Mouse (Mus musculus) kidney, postnatal 0 days (tissue): ENCODE data around the gene Lrmda. TPM values are rescaled to one million over a fixed set of nuclear protein-coding genes. Genes with fewer than 3 reads are reported as not detected.

Source experiments
- ATAC-seq: fragments of 200-750 bp; cut with Nextera tagmentation; replicated peaks from 2 replicates; pipeline ENCODE4 v1.8.0; 2017; ENCODE audit warnings: low read depth, moderate number of reproducible peaks, moderate TSS enrichment, moderate library complexity; ENCODE audit not compliant: low FRiP score
- DNase-seq: peaks from one replicate; pipeline ENCODE4 v3.0.0-alpha.2; 2016; ENCODE audit warnings: low spot score
- H3K27ac ChIP-seq: fragments of 300-500 bp; sonication (generic); 2 replicates; pipeline ENCODE4 v1.5.1; 2014; ENCODE audit warnings: mild to moderate bottlenecking
- H3K27me3 ChIP-seq: fragments of 300-500 bp; sonication (generic); 2 replicates; pipeline ENCODE4 v1.6.1; 2014; ENCODE audit warnings: low read length, mixed read lengths; ENCODE audit not compliant: insufficient read depth
- H3K36me3 ChIP-seq: fragments of 300-500 bp; sonication (generic); 2 replicates; pipeline ENCODE4 v1.6.1; 2014; ENCODE audit warnings: low read length, mixed read lengths; ENCODE audit not compliant: insufficient read depth
- H3K4me1 ChIP-seq: fragments of 300-500 bp; sonication (generic); replicated peaks from 2 replicates; pipeline ENCODE4 v1.6.1; 2014; ENCODE audit warnings: antibody characterized with exemption, low read length, mixed read lengths; ENCODE audit not compliant: insufficient read depth
- H3K4me2 ChIP-seq: fragments of 300-500 bp; sonication (generic); 2 replicates; pipeline ENCODE4 v1.6.1; 2014; ENCODE audit warnings: mild to moderate bottlenecking, low read length, moderate library complexity, mixed read lengths
- H3K4me3 ChIP-seq: fragments of 300-500 bp; sonication (generic); replicated peaks from 2 replicates; pipeline ENCODE4 v1.5.1; 2014; ENCODE audit warnings: low read depth, low read length
- H3K9ac ChIP-seq: fragments of 300-500 bp; sonication (generic); 2 replicates; pipeline ENCODE4 v1.6.1; 2014; ENCODE audit warnings: low read depth, low read length
- H3K9me3 ChIP-seq: fragments of 300-500 bp; sonication (generic); replicated peaks from 2 replicates; pipeline ENCODE4 v1.6.1; 2016; ENCODE audit warnings: low read length, inconsistent platforms, mixed read lengths
- CTCF ChIP-seq: IDR thresholded peaks from 2 replicates; pipeline ENCODE4 v1.5.1; 2016; ENCODE audit warnings: antibody characterized with exemption, low read depth, mild to moderate bottlenecking, moderate library complexity
- WGBS: fragments of 180-500 bp; shearing (Covaris S2); extraction: QIAGEN DNeasy Blood & Tissue Kit; methylation state at CpG from one replicate; pipeline ENCODE4 v1.1.7; 2014; 5-methylcytosine and 5-hydroxymethylcytosine counted together
- polyA plus RNA-seq: library from polyadenylated mRNA; unstranded; fragments of >200 nt; fragmentation: Nextera tagmentation; extraction: Ambion mirVana; gene quantifications from 2 replicates; pipeline ENCODE4 v1.2.1, GENCODE M21; 2015

The Lrmda gene
- 0.83 and 1.3 TPM in 2 replicates for polyA plus RNA-seq

DNA sequence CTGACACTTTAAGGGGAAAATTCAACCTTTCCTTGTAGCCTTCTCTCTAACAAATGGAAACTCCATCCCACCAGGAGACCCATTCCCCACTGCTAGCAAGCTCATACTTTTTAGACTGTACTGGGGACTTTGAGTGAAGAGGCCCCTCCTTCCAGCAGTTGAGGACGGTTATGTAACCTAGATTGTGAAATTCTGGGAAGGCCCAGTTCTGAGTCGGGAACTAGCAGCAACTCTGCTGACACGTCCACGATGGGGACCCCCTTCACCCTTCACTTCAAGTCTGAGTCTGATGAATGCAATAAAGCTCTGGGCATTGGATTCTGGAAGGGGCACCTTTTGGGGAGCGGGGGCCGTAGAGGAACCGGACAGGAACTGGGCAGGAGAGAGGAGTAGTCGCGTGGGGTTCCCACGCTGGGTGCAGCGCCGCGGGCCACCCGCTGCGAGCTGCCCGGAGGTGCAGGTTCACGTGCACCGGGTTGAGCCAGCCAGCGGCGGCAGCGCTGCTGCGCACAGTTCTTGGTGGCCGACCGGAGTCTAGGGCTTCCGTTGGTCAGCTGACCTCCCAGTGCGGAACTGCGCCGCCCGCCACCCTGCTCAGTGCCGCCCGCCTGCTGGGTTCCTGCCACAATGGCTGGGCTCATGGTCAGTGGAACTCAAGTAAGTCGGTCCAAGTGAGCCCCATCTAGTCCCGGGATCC lies at the start of gene Lrmda:
TSS of gene Lrmda (plus strand) at position 461 of the 697 bp plus-strand sequence.
- peak; percentile 92 for ATAC-seq

DNA sequence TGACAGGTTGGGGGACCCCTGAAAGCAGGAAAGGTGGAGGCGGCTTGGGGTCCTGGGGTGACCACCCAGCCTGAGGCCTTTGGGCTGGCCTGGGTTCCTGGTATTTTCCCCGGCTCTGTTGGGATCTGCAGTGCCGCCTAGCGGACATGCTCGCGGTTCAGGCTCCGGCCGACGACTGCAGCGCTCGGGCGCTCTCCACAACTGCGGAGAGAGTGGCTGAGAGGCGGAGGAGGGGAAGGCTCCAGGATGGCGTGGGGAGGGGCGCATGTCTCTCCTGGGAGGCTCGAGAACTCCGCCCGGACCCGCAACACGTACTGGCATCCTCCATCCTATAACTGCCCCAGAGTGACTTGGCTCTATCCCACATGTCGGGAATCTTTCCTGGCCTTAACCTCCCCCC lies 38.0 kb upstream of the Lrmda start:
- peaks cover 10% of the 10 kb centered on the region; the same call in 1 of the 2 replicates for H3K4me1 ChIP-seq
- under 1% methylated on average over 17 of the region's 22 CpGs for WGBS
- DNase-seq (peak; percentile 95), ATAC-seq (peak; percentile 76)
- peak overlapping the region; percentile 91 for H3K27ac ChIP-seq
- peak overlapping the region; percentile 32; the same call in 1 of the 2 replicates for H3K9ac ChIP-seq
- TF ChIP-seq CTCF = peak; percentile 90
- no peaks in the 10 kb centered on the region for H3K27me3 ChIP-seq
- H3K36me3 ChIP-seq = peaks cover 11% of the 10 kb centered on the region
- H3K4me2 ChIP-seq = peak overlapping the region; percentile 89
- H3K9me3 ChIP-seq = no peaks in the 10 kb centered on the region
- no peak overlapping the region for H3K4me3 ChIP-seq

More for the DNA sequence above, at the start of gene Lrmda:
- Histone ChIP-seq H3K4me3 (peak within 1 kb of the TSS; percentile 35), H3K9me3 (no peaks in the 10 kb centered on the region), H3K27me3 (no peaks in the 10 kb centered on the region), H3K27ac (no peak within 1 kb of the TSS), H3K4me2 (peak within 1 kb of the TSS; percentile 82), H3K9ac (peak within 1 kb of the TSS; percentile 53), H3K36me3 (no peaks in the 10 kb centered on the region), H3K4me1 (peaks cover 5% of the 10 kb centered on the region; the same call in 1 of the 2 replicates)
- peak; percentile 20; the same call in 1 of the 2 replicates for TF ChIP-seq CTCF
- peak; percentile 66 for DNase-seq
- 2% methylated on average over 33 of the region's 33 CpGs for WGBS

- peaks cover 10% of the 10 kb centered on the region; the same call in 1 of the 2 replicates for H3K4me1 ChIP-seq
- no peak for TF ChIP-seq CTCF
- no peaks in the 10 kb centered on the region for H3K27me3 ChIP-seq
- peak overlapping the region; percentile 89 for H3K4me2 ChIP-seq
- ATAC-seq = no peak
- peak overlapping the region; percentile 91 for H3K27ac ChIP-seq
- DNase-seq = peak; percentile 55
- peaks cover 11% of the 10 kb centered on the region for H3K36me3 ChIP-seq
- 27% methylated on average over 14 of the region's 14 CpGs for WGBS
- peak overlapping the region; percentile 67 for H3K4me3 ChIP-seq
- peak overlapping the region; percentile 85 for H3K9ac ChIP-seq
- no peaks in the 10 kb centered on the region for H3K9me3 ChIP-seq
Observed at GRCm38 (mm10) chr14:21982096-21982591, 37.4 kb upstream of the Lrmda start.

DNA sequence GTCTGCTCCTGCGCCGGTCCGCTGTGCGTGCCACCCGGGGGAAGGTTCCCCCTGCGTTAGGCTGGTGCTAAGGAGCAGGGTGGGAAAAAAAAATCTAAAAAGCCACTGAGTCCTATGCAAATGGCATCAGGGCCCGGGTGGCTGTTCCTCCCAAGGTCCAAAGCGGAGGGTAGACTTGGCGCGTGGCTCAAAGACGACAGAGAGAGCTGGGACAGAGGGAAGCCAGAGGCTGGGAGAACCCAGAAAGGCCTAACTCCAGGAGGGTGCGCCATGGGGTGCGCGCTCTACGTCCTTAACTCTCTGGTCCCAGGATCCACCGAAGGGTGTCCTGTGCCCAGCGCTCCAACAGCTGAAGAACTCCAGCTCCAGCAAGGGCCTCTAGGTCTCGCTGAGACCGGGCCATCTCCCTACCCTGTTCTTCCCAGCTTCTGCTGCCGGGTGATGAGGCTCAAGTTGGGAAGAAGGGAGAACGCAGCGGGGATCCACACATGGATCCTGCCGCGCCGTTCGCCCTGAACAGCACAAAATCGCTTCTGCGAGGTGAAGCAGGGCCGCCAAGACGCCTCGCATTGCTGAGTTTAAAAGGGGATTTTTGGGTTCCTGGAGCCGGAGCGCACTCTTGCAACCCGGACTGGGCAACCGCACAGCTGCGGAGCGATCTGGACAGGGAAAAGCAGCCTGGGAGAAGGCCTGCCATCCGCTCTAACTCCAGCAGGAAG lies 36.8 kb upstream of the Lrmda start:
- Histone ChIP-seq H3K9ac (peak overlapping the region; percentile 85), H3K4me3 (peak overlapping the region; percentile 67), H3K9me3 (no peaks in the 10 kb centered on the region), H3K27ac (peak overlapping the region; percentile 91), H3K27me3 (no peaks in the 10 kb centered on the region), H3K4me2 (peak overlapping the region; percentile 89), H3K4me1 (peaks cover 10% of the 10 kb centered on the region; the same call in 1 of the 2 replicates), H3K36me3 (peaks cover 11% of the 10 kb centered on the region)
- ATAC-seq (no peak), DNase-seq (peak; percentile 71)
- TF ChIP-seq CTCF = no peak
- WGBS = 3% methylated on average over 38 of the region's 38 CpGs

DNA sequence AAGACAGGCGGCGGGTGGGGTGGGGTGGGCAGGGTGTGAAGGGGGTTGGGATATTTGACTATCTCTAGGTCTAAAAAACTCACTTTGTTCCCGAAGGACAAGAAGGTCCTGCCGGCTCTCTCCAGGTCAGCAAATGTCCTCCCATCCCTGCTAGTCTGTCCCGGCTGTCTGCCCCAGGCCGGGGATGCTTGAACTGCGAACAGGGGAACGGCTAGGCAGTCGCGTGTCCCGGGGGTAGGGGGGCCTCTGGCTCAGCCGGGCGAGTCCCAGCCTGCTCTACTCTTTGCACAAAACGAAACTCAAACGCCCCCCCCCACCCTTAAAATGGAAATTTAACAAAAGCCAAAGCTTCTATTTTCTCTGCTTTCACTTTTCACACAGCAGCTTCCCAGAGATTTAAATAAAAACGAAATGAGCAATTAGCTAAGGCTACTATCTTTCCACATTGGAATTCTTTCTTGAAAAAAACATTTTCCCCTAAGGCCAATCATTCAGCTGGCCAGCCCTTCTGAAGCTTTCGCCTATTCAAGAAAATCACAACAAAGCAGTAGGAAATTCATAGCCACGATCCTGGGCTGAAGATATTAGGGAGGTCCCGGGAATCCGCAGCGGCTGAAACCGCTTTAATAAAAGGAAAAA lies 36.1 kb upstream of the Lrmda start:
- peak overlapping the region; percentile 85 for H3K9ac ChIP-seq
- no peaks in the 10 kb centered on the region for H3K9me3 ChIP-seq
- DNase-seq (peak; percentile 70), ATAC-seq (no peak)
- peak overlapping the region; percentile 67 for H3K4me3 ChIP-seq
- no peaks in the 10 kb centered on the region for H3K27me3 ChIP-seq
- no peak for TF ChIP-seq CTCF
- peak overlapping the region; percentile 91 for H3K27ac ChIP-seq
- peak overlapping the region; percentile 89 for H3K4me2 ChIP-seq
- peaks cover 10% of the 10 kb centered on the region; the same call in 1 of the 2 replicates for H3K4me1 ChIP-seq
- WGBS = 2% methylated on average over 22 of the region's 22 CpGs
- peaks cover 11% of the 10 kb centered on the region for H3K36me3 ChIP-seq
